Mouse (Mus musculus) layer of hippocampus, adult 11-12 months (tissue): Measurements from ENCODE around the gene Olfr1225.
"Not testable (repeated sequence)": the region's sequence is repeated elsewhere in the genome, so short reads cannot be mapped to it uniquely, and the experiment has no call there.

Experiments
- DNase-seq: peaks from one replicate; pipeline ENCODE4 v3.0.0; 2022; ENCODE audit warnings: low spot score

Olfr1225 gene

DNA sequence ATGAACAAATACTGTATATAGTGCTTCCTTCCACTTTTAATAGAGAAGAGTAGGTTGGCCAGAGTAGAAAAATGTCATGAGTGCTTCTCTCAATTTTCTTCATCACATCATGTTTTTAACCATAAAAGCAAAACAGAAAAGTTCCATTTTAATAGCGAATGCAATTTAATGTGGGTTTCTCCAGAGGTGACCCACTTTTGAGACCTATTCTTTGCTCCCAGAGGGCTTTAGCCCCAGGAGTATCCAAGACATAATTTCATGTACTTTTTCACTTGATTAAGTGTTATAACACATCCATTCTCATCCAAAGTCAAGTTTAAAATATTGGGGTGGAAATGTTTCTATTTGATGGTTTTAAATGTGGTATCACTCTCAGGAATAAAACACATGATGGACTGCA lies at the start of gene Olfr1225:
Gene Olfr1225, minus strand, starts transcription at position 101 of the 400 bp plus-strand sequence.
- DNase-seq, result no peak

GRCm38 (mm10) chr2:89199948-89200347 lies 25.5 kb upstream of the Olfr1225 start, which contains the start of gene Olfr1226:
Gene Olfr1226 (minus strand): TSS chr2:89200048.
- no peak for DNase-seq

DNA sequence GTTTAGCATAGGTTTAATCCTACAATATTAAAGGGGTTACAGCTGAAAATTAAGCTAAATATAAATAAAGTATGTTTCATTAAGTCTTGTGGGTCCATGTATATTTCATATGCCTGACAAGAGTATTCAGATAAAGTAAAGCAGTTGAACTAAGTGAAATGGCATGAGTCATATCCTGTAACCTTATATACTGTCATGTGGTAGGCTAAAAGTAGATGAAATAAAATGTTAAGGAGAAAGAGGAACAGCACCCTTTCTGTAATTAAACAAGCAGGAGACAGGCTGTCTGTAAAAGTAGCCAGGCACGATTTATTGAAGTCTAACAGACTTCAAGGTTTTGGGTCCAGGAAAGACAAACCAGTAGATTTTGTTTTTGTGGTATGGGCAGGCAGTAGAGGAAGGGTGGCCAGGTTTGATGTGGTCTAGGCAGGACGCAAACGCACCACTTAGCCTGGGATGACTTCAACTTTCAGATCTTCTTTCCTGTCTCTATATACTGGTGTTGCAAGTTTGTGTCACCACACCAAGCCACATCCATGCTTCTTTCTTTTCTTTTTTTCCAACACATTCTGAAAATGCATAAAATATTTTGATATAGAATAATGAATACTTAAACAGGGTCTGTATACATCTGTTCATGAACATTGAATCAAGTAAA lies 22.0 kb upstream of the Olfr1225 start:
- no peak for DNase-seq

- not testable (repeated sequence) for DNase-seq
These were observed 9.8 kb downstream of the Olfr1225 start for GRCm38 (mm10) chr2:89164711-89165110.

DNA sequence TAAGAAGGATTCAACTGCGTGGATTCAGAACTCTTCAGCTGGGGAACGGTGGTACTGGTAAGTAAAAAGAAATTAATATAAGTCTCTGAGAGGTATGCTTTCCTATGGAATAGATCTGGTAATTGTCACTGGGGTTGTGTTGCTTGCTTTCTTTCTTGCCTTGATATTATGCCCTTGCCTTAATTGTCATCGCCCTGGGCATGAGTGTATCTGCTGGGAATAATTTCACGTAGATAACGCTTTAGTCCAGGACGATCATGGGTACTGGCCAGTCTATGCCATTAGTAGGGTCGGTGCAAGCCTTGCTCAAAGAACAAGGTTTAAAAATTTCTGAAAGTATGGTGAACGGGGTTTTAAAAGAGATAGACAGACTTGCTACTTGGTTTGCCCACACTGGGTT lies 10.5 kb downstream of the Olfr1225 start, which contains the start of gene Olfr1224-ps1:
Gene Olfr1224-ps1, minus strand, starts transcription at position 101 of the 400 bp plus-strand sequence.
- DNase-seq, result not testable (repeated sequence)

GRCm38 (mm10) chr2:89151460-89151859 lies 23.0 kb downstream of the Olfr1225 start, which contains the start of gene Olfr1223:
Gene Olfr1223 (minus strand): TSS chr2:89151560.
- no peak for DNase-seq

GRCm38 (mm10) chr2:89132954-89133353 lies 41.5 kb downstream of the Olfr1225 start, which contains the start of gene Olfr1222:
Gene Olfr1222 (minus strand): TSS chr2:89133054.
- no peak for DNase-seq
